Mouse (Mus musculus): ENCODE measurements around the gene Ccl20. TPM values are rescaled to one million over a fixed set of nuclear protein-coding genes. Genes with fewer than 3 reads are reported as not detected.
A peak's percentile ranks its signal among the peaks of the same experiment; 100 is the strongest.

Ccl20 gene
- polyA plus RNA-seq (2015; fragmentation: Nextera tagmentation; extraction: Ambion mirVana), result not detected in 2 replicates

DNA sequence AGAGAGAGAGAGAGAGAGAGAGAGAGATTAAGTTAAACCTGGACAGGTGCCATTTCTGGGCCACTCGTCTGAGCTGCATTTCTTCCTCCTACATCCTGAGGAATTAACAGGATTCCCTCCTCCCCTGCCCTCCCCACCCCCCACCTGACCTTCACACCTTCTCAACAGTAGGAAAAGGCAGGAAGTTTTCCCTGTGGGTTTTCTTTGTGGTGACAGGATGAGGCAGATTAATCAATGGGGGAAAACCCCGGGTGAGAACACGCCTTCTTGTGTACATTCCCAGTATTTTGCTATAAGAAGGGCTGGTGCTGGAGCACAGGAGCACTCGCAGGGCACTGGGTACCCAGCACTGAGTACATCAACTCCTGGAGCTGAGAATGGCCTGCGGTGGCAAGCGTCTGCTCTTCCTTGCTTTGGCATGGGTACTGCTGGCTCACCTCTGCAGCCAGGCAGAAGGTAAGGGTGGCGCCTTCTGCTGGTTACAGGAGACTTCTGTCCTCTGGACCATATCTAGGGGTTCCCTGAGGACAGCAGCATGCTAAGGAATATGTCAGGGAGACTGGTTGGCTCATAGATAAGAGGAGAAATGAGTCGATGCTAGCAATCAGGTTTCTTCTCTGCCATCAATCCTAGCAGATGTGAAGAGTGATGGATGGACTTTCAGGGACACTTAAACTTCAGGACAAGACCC lies at the start of gene Ccl20:
Gene Ccl20, plus strand, starts transcription at position 320 of the 691 bp plus-strand sequence.
- H3K9me3 ChIP-seq (replicated peaks; ENCODE audit: control insufficient read depth, low read length), result no peaks in the 10 kb centered on the region
- no peaks in the 10 kb centered on the region for H3K36me3 ChIP-seq (ENCODE audit: control insufficient read depth, insufficient read depth)
- no peaks in the 10 kb centered on the region for H3K27me3 ChIP-seq (ENCODE audit: control insufficient read depth, insufficient read depth, low read length)
- H3K27ac ChIP-seq (ENCODE audit: low read length), result no peak within 1 kb of the TSS
- no peak within 1 kb of the TSS for H3K4me2 ChIP-seq (ENCODE audit: low read depth, low read length)
- WGBS, result 25% methylated on average over 8 of the region's 8 CpGs
- no peak within 1 kb of the TSS for H3K4me3 ChIP-seq (ENCODE audit: low read length)
- no peak for ATAC-seq (replicated peaks; ENCODE audit: extremely low read depth, insufficient read depth, low FRiP score)
- peaks cover 7% of the 10 kb centered on the region; the same call in 1 of the 2 replicates for H3K4me1 ChIP-seq (ENCODE audit: control insufficient read depth, insufficient read depth, low read length)
- H3K9ac ChIP-seq (ENCODE audit: low read length), result no peak within 1 kb of the TSS

DNA sequence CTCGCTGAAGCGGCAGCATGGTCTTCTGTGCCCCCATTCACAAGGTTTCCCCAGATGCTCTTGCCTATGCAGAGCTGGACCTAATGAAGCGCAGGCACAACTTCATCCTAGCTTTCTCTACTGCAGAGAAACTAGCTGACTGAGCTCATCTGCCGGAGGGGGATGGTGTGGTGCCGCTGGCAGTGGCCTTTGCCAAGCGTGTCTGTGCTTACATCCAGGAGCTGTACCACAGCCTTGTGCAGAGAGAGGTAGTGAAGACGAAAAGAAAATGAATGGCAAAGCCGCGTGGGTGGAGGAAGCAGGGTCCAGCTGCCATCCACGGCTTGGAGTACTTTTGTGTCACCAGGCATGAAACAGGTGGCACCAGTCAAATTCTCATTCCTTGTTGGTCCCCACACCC lies 49.4 kb upstream of the Ccl20 start:
- no peak for ATAC-seq (replicated peaks; ENCODE audit: extremely low read depth, insufficient read depth, low FRiP score)
- Histone ChIP-seq H3K36me3 (ENCODE audit: control insufficient read depth, insufficient read depth) (no peaks in the 10 kb centered on the region), H3K9me3 (replicated peaks; ENCODE audit: control insufficient read depth, low read length) (no peaks in the 10 kb centered on the region), H3K27ac (ENCODE audit: low read length) (no peak overlapping the region), H3K4me1 (ENCODE audit: control insufficient read depth, insufficient read depth, low read length) (no peaks in the 10 kb centered on the region), H3K9ac (ENCODE audit: low read length) (no peak overlapping the region), H3K27me3 (ENCODE audit: control insufficient read depth, insufficient read depth, low read length) (no peaks in the 10 kb centered on the region), H3K4me3 (ENCODE audit: low read length) (no peak overlapping the region), H3K4me2 (ENCODE audit: low read depth, low read length) (no peak overlapping the region)
- 88% methylated on average over 10 of the region's 10 CpGs for WGBS

DNA sequence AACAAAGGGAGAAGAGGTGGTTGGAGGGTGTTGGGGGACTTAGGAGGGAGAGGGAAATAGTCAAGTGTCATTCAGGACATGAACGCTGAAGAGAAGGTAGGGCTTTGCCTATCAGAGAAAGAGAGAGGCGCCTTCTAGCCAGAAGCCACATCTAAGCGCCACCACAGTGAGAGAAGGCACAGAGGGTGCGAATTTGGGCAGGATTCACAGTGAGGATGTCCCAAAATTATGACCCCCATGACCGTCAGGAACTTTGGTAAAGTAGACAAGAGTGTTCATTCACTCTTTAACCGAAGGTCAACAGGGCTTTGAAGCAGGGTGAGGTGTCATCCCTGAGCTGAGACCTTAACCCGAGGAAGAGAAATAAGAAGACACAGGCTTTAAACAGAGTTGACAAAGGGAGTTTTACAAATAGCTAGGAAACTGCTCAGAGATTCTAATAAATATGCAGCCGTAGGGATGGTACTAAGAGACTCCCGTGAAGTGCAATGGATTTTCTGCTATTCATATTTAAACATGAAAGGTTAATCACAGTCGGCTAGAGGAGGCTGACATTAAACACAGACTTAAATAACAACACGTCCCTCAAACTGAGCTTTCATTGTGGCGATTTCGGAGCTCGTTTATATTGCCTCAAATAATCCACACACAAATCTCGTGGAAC lies 40.9 kb upstream of the Ccl20 start:
- Histone ChIP-seq H3K36me3 (ENCODE audit: control insufficient read depth, insufficient read depth) (no peaks in the 10 kb centered on the region), H3K9ac (ENCODE audit: low read length) (no peak overlapping the region; the same call in 1 of the 2 replicates), H3K27ac (ENCODE audit: low read length) (no peak overlapping the region), H3K27me3 (ENCODE audit: control insufficient read depth, insufficient read depth, low read length) (no peaks in the 10 kb centered on the region), H3K9me3 (replicated peaks; ENCODE audit: control insufficient read depth, low read length) (no peaks in the 10 kb centered on the region), H3K4me2 (ENCODE audit: low read depth, low read length) (peak overlapping the region; percentile 41), H3K4me1 (ENCODE audit: control insufficient read depth, insufficient read depth, low read length) (0 out of 2 replicates have a peak, but pooled peaks cover 2% of the 10 kb centered on the region), H3K4me3 (ENCODE audit: low read length) (peak overlapping the region; percentile 28)
- ATAC-seq (replicated peaks; ENCODE audit: extremely low read depth, insufficient read depth, low FRiP score), result no peak
- 37% methylated on average over 15 of the region's 15 CpGs for WGBS

DNA sequence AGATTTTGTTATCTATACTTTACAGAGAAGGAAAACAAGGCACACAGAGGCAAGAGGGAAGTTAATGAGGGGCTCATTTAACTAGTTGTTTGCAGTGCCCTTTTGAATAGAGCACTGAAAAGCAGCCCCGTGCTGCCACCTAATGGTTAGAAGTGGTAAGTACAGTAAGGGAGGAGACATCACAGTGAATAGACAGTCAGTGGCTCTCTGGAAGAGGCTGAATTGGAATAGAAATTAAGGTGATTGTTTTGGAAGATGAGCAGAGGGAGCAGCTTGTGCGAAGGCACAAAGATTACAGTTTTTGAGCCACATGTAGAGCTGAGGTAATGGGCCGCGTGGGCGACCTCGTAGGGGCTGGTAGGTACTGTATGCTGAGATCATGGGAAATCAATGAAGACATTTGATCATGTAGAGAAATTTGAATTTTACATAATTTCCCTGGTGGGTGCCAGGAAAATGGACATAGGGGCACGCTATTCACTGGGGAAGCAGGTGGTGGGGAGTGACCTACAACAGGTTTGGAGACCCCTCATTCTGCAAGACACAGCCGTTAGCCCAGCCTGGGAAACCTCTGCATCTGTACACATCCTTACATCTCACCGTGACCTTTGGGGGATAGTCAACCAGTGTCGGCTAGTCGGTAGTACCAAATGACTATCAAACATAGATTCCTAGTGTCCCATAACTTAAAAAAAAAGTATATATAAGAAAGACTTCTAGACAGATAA lies 40.2 kb upstream of the Ccl20 start:
- peak; percentile 63 for ATAC-seq (replicated peaks; ENCODE audit: extremely low read depth, insufficient read depth, low FRiP score)
- Histone ChIP-seq H3K9ac (ENCODE audit: low read length) (no peak overlapping the region), H3K36me3 (ENCODE audit: control insufficient read depth, insufficient read depth) (no peaks in the 10 kb centered on the region), H3K4me3 (ENCODE audit: low read length) (peak overlapping the region; percentile 28), H3K9me3 (replicated peaks; ENCODE audit: control insufficient read depth, low read length) (no peaks in the 10 kb centered on the region), H3K4me1 (ENCODE audit: control insufficient read depth, insufficient read depth, low read length) (0 out of 2 replicates have a peak, but pooled peaks cover 2% of the 10 kb centered on the region), H3K4me2 (ENCODE audit: low read depth, low read length) (peak overlapping the region; percentile 41), H3K27me3 (ENCODE audit: control insufficient read depth, insufficient read depth, low read length) (no peaks in the 10 kb centered on the region), H3K27ac (ENCODE audit: low read length) (no peak overlapping the region)
- 40% methylated on average over 11 of the region's 11 CpGs for WGBS

DNA sequence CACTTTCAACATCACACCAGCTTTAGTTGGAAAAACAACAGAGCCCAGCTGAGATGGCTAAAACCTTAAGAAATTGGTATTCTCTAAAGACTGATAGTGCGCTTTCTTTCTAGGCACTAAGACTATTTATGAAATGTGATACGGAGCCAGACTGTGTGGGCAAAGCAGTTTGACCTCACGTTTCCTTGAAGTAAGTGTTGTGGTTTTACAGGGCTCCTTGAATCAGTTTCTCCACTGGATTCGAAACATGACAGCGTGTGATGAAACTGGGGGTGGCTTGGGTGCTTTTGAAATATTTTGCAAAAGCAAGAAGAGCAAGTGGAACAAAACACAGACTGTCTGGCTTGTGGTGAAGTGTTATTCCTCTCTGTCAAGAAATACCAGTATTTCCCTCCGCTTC lies 39.5 kb upstream of the Ccl20 start:
- no peak for ATAC-seq (replicated peaks; ENCODE audit: extremely low read depth, insufficient read depth, low FRiP score)
- 72% methylated on average over 6 of the region's 6 CpGs for WGBS

DNA sequence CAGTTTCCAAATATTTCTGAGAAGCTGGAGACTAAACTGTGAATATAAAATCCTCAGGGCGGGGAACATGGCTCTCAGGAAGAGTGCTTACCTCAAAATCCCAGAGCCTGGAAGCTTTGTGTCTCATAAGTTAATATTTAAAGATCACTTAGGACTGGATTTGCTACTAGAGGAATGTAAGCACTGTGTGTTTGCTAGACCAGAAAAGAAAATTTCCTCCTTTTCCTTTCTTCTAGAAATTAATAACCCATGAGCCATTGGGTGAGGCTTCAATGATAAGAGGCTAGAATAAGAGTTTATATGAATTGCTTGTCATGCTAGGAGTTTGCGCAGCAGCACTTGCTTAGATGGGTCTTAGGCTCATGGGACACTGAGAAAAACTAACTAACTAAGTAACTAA lies 31.8 kb upstream of the Ccl20 start:
- Histone ChIP-seq H3K36me3 (ENCODE audit: control insufficient read depth, insufficient read depth) (no peaks in the 10 kb centered on the region), H3K9me3 (replicated peaks; ENCODE audit: control insufficient read depth, low read length) (no peaks in the 10 kb centered on the region), H3K27me3 (ENCODE audit: control insufficient read depth, insufficient read depth, low read length) (no peaks in the 10 kb centered on the region), H3K9ac (ENCODE audit: low read length) (no peak overlapping the region), H3K4me2 (ENCODE audit: low read depth, low read length) (no peak overlapping the region), H3K27ac (ENCODE audit: low read length) (no peak overlapping the region), H3K4me1 (ENCODE audit: control insufficient read depth, insufficient read depth, low read length) (no peaks in the 10 kb centered on the region), H3K4me3 (ENCODE audit: low read length) (no peak overlapping the region)
- ATAC-seq (replicated peaks; ENCODE audit: extremely low read depth, insufficient read depth, low FRiP score), result no peak
- 81% methylated on average over 2 of the region's 2 CpGs for WGBS

More for the DNA sequence above, 39.5 kb upstream of the Ccl20 start:
- no peak overlapping the region for H3K27ac ChIP-seq (ENCODE audit: low read length)
- no peaks in the 10 kb centered on the region for H3K36me3 ChIP-seq (ENCODE audit: control insufficient read depth, insufficient read depth)
- 0 out of 2 replicates have a peak, but pooled peaks cover 2% of the 10 kb centered on the region for H3K4me1 ChIP-seq (ENCODE audit: control insufficient read depth, insufficient read depth, low read length)
- H3K9me3 ChIP-seq (replicated peaks; ENCODE audit: control insufficient read depth, low read length), result no peaks in the 10 kb centered on the region
- H3K4me3 ChIP-seq (ENCODE audit: low read length), result no peak overlapping the region
- no peaks in the 10 kb centered on the region for H3K27me3 ChIP-seq (ENCODE audit: control insufficient read depth, insufficient read depth, low read length)
- no peak overlapping the region for H3K9ac ChIP-seq (ENCODE audit: low read length)
- no peak overlapping the region for H3K4me2 ChIP-seq (ENCODE audit: low read depth, low read length)

DNA sequence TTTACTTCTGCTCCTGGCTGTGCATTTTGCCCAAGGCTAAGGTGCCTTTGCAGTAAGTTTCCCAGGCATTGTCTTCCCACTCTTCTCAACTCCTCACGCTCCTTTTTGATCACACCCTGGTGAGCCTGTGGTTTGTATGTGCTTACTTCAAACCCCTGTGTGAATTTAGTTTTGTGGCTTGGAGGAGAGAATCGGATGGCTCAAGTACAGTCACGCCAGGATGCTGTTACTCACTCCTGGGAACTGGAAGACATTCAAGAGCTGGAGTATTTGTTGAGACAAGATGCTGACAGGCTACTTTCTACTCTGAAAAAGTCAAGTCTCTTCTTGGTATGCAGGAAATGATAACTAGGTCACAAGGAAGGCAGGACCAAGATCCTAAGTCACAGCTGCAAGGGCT lies 25.3 kb upstream of the Ccl20 start:
- Histone ChIP-seq H3K4me1 (ENCODE audit: control insufficient read depth, insufficient read depth, low read length) (no peaks in the 10 kb centered on the region; the same call in 1 of the 2 replicates), H3K9ac (ENCODE audit: low read length) (no peak overlapping the region), H3K9me3 (replicated peaks; ENCODE audit: control insufficient read depth, low read length) (no peaks in the 10 kb centered on the region), H3K27ac (ENCODE audit: low read length) (no peak overlapping the region), H3K27me3 (ENCODE audit: control insufficient read depth, insufficient read depth, low read length) (no peaks in the 10 kb centered on the region), H3K4me3 (ENCODE audit: low read length) (no peak overlapping the region), H3K4me2 (ENCODE audit: low read depth, low read length) (no peak overlapping the region), H3K36me3 (ENCODE audit: control insufficient read depth, insufficient read depth) (no peaks in the 10 kb centered on the region)
- ATAC-seq (replicated peaks; ENCODE audit: extremely low read depth, insufficient read depth, low FRiP score), result no peak
- WGBS, result 56% methylated on average over 3 of the region's 3 CpGs

DNA sequence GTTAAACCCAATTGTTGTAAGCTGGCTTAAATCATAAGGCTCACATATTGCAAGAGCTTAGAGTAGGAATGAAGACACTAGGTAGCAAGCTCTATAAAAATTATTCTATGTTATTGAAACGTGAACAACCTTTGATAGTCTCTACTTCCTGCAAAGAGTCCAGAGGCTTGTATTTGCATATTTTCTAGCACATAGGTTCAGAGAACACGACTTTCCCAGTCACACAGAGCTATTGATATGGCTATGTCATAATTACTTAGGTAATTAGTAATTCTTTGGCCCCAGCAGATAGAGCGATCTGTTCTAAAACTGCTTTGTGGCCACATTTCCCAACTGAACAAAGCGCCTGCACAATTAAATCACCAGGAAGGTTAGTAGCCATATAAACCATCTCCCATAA lies 19.6 kb upstream of the Ccl20 start:
- WGBS, result 87% methylated on average over 4 of the region's 4 CpGs
- H3K36me3 ChIP-seq (ENCODE audit: control insufficient read depth, insufficient read depth), result no peaks in the 10 kb centered on the region
- H3K4me1 ChIP-seq (ENCODE audit: control insufficient read depth, insufficient read depth, low read length), result peaks cover 12% of the 10 kb centered on the region
- no peak overlapping the region for H3K4me3 ChIP-seq (ENCODE audit: low read length)
- H3K27me3 ChIP-seq (ENCODE audit: control insufficient read depth, insufficient read depth, low read length), result no peaks in the 10 kb centered on the region
- H3K9ac ChIP-seq (ENCODE audit: low read length), result no peak overlapping the region
- H3K27ac ChIP-seq (ENCODE audit: low read length), result no peak overlapping the region
- no peak overlapping the region for H3K4me2 ChIP-seq (ENCODE audit: low read depth, low read length)
- H3K9me3 ChIP-seq (replicated peaks; ENCODE audit: control insufficient read depth, low read length), result no peaks in the 10 kb centered on the region
- no peak for ATAC-seq (replicated peaks; ENCODE audit: extremely low read depth, insufficient read depth, low FRiP score)

DNA sequence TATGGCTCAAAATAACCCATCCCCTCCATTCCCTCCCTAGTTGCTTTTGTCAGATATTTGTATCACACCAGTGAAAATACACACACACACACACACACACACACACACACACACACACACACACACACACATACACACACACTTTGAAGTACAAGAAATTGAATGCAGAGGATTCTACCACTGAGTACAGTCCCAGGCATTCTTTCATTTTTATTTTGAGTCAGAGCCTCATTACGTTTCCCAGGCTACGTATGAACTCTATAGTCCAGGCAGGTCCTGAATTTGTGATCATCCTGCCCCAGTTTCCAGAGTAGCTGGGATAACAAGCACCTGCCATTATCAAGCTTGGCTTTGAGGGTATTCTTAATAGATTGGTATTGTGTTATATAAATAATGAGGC lies 17.4 kb upstream of the Ccl20 start:
- H3K9me3 ChIP-seq (replicated peaks; ENCODE audit: control insufficient read depth, low read length), result no peaks in the 10 kb centered on the region
- peak overlapping the region; percentile 62; the same call in 1 of the 2 replicates for H3K27ac ChIP-seq (ENCODE audit: low read length)
- no peaks in the 10 kb centered on the region for H3K36me3 ChIP-seq (ENCODE audit: control insufficient read depth, insufficient read depth)
- H3K4me2 ChIP-seq (ENCODE audit: low read depth, low read length), result no peak overlapping the region
- no peak overlapping the region for H3K9ac ChIP-seq (ENCODE audit: low read length)
- H3K4me3 ChIP-seq (ENCODE audit: low read length), result no peak overlapping the region
- H3K27me3 ChIP-seq (ENCODE audit: control insufficient read depth, insufficient read depth, low read length), result no peaks in the 10 kb centered on the region
- 76% methylated on average over 2 of the region's 2 CpGs for WGBS
- ATAC-seq (replicated peaks; ENCODE audit: extremely low read depth, insufficient read depth, low FRiP score), result no peak
- peaks cover 12% of the 10 kb centered on the region for H3K4me1 ChIP-seq (ENCODE audit: control insufficient read depth, insufficient read depth, low read length)
